Mouse (Mus musculus): ENCODE data around the gene Gsn.

DNA sequence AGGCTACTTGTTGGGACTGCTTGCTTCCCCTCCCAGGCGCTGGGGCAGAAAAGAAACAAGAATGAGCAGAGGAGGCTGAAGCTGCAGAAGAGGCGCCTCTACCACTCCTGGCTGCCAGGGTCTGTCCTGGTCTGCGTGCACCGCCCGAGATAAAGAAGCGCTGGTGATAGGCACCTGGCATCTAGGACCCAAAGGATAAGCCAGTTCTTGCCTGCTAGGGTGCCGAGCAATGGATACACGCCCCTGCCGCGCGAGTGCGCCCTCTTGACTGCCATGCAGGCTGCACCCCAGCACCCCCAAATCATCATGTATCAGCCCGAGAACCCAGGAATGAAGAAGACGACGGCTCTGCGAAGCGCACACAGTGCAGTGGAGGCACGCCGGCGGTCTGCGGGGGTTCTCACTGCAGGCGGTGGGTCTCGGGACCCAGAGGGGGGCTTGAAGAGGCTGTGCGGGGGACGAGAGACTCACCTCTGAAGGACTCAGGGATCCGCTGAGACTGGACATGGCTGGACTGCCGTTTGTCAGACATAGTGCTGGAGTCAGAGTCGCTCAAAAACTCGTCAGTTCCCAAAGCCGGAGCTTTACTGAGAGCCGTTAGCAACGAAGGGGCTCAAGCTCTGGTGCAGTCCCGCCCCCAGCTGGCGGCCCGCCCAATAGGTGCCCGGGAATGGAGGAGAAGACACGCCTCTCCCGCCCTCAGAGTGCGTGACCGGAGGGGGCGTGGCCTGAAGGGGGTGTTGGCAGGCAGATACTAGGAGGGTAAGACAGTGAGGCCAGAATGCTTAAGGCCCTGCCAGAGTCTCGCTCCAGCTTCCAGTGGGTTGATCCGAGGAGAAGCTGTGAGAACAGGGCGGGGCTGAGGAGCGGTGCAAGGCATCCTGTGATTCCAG lies 80.5 kb downstream of the Gsn start, which contains the start of gene Stom:
- TF ChIP-seq POLR2A (IDR thresholded peaks at IDR 0.05; ENCODE audit: borderline replicate concordance, extremely low read depth, low read depth, low read length): peak; percentile 86; the same call in 1 of the 2 replicates
- no peak for TF ChIP-seq CTCF (IDR thresholded peaks at IDR 0.05; ENCODE audit: insufficient read depth, low read length)
